Mouse (Mus musculus) ovary, postnatal 14 days (tissue): ENCODE measurements around the gene Agr2.

Experiments used
- DNase-seq: peaks from one replicate; pipeline ENCODE4 v3.0.0; 2022; ENCODE audit warnings: low spot score

Agr2 gene

DNA sequence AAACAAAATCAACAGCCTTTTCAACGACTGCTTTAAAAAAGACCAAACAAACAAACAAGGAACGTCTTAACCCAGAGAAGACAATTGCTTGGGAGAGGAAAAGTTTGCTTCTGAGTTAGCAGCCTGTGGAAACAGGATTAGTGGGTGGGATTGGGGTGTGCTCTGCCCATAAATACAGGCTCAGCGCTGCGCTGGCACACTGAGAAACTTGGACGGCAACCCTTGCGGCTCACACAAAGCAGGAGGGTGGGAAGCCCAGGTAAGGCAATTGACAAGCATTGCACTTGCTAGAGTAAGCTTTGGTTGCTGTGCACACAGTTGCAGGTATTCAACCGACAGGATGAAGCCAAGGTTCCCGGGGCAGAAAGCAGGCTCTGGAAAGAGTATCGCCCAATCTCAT, at the start of gene Agr2:
Gene Agr2 (plus strand): TSS at position 197 of the 400 bp plus-strand sequence.
- no peak for DNase-seq

DNA sequence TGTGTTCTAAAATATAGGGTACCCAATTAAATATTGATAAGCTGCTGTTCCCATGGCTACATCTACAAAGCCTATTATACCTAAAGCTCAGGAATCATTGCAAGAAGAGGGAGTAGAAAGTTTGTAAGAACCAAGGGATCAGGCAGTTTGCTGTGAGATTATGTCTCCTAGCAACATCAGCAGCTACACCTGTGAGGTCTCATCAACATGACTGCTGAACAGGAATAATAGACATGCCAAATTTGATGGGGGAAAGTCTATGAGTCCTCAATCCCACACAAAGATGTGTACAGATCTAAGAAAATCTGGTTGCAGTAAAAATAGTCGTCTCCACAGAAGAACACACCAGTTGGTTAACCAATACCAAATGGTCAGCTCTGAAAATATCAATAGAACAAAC, 41.0 kb upstream of the Agr2 start:
- no peak for DNase-seq

DNA sequence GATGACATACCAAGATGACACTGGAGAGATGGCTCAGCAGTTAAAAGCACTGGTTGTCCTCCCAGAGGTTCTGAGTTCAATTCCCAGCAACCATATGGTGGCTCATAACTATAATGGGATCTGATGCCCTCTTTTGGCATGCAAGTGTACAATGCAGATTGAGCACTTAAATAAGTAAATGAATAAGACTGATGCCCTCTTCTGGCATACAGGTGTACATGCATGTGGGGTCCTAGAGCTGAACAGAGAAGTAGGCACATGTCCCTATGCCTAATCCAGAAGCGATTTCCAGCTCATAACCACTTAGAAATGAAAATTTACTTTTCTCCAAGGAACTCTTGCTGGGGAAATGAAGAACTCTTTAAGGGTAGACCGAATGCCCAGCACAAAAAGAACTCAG, 35.5 kb upstream of the Agr2 start:
- no peak for DNase-seq

DNA sequence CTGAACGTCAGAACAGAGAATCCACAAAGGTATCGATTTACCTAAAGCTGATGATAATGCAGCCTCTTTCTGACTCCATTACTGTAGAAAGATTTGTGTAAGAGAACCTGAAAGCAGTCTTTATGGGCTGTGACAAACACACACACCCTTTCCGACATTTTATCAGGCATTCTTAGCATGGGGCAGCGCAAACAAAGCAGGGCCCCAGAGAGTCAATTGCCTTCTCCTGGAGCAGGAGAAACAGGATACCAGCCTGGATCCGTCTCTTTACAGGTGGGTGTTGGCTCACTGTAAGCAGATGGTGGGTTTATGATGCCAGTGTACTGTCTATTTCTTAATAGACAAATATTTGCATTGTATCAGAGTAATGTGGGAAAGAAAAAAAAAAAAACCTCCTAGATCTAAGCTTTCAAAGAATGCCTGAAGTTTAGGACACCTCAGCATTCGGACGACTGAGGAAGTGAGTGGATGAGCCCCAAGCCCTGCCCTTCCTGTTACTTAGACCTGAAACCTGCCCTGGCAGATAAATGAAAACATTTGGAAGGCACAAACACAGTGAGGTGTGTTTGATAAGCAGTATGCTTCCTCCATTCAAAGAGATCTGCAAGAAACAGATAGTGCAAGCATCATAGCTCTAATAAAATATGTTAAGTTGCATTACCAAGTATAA, 26.5 kb upstream of the Agr2 start:
- DNase-seq, result no peak

DNA sequence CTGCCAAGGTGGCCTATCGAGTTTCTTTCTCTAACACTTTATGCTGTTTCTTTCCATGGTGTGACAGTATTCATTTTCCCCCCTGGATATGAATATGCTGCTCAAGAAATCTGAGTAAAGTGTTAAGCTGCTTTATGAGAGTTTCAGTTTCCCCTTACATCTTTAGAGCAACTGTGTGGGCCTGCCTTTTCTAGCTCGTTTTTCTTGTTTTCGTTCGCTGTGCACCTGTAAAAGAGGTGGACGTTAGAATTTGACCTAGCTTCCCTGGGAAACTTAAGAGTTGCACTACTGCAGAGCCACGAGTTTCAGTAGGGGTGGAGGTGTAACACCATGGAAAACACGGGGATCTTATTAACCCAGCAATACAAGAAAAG, 26.0 kb upstream of the Agr2 start:
- no peak for DNase-seq

DNA sequence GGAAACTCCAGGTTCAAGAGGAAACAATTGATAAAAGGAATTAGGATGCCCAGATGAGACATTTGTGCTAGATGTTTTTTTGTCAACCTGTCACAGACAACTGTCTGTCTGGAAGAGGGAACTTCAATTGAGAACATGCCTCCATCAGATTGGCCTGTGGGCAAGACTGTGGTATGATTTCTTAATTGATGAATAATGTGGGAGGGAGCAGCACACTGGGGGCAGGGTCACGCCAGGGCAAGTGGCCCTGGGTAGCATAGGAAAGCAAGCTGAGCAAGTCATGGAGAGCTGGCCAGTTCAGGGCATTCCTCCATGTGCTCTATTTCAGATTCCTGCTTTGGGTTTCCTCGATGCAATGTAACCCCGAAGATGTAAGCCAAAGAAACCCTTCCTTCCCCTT, 16.8 kb upstream of the Agr2 start:
- DNase-seq, result no peak

DNA sequence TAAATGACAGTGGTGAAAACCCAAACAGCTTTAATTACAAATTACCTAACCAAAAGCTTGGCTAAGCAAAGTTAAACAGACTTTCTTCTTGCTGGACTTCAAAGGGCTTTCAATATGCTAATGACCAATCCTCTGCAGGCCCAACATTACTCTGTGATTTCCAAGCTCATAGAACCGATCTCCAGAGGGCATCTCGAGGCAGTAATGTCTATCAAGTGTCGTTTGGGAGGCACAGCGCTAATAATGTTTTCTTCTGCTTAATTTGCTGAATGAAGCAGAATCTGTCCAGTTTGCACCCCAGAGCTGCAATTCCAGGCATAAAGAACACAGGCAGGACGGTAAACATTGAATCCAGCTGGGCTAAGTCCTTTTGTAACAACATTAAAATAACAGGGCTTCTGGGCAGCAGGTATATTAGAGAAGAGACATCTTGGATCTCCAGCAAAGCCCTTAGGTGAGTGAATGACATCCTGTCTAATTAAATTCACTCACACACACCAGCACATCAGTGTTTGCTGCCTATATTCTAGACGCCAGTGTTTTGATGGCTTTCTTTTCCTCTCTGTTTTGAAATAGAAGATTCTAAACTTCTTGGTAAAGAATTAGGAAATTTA, 15.0 kb upstream of the Agr2 start:
- no peak for DNase-seq

DNA sequence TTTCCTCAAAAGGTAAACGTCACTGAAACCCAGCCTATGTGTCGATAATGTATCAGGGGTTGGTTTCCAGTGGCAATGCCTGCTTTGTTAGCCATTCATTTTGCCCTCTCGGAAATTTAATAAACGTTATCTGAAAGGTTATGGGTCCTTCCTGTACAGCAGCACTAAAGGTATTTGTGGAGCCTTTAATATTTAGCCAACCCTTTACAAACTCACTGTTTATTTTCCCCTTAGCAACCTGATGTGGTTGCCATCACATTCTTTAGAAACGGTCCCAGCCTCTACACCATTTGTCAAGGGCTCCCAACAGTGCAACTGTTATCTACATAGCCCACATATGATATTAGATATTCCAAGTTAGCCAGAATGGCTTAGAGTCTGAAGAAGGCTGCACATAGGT, 13.1 kb upstream of the Agr2 start:
- DNase-seq, result no peak

DNA sequence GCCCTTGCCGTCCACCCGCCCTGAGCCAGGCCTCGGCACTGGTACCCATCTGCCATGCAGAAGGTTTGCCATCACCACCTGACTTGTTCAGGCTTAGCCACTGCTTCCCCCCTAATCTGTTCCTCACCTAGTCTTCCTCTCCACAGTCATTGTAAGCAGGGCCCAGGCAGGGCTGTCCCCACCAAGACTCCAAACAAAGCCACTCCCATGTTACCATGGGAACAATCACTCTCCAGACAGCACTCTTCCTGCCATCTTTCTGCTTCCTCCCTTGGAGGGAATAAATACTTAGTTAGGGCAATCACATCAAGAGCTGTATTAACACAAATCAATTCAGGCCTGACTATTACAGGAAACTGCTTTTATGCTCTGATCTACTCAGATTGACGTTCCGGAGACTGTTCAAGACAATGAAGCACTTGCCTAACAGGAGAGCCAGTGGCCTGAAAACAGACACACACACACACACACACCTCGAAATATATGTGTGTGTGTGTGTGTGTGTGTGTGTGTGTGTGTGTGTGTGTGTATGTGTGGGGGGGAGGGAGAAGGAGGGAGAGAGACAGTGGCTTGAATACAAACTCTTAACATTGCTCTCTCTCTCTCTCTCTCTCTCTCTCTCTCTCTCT, 10.9 kb upstream of the Agr2 start:
- no peak for DNase-seq

DNA sequence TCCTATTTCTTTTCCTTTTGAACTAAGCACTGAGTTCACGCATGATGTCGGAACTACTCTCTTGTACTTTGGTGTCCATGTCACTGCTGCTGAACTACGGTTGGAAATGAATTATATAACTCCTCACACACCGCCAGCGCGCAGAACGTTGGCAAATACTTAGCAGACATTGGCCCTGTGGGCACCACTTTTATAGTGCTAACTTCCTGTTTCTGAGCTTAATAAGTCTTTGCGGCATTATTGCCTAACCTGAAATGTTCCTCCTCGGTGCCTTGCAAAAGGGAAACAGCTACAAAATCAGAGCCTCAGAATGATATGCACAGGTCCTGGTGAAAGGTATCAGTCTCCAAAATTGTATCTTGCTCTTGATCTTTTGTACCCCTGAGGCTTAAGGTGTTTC, 9.2 kb upstream of the Agr2 start:
- no peak for DNase-seq

DNA sequence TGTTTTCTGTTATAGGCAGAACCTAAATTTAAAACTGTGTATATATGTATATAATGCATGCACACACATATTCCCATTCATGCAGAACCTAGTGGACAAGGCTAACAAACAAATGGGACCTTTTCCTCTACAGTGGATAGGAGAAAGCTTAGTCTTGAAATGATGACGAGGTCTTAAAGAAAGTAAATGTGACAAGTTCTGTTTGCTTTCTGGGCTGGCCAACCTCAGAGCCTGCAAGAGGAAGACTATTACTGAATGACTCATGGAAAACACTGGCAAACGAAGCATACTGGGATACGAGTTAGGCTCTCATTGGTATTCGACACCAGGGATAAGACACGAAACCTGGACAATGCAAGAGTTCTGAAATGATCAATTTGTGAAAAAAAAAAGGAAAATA, 8.0 kb upstream of the Agr2 start:
- no peak for DNase-seq

DNA sequence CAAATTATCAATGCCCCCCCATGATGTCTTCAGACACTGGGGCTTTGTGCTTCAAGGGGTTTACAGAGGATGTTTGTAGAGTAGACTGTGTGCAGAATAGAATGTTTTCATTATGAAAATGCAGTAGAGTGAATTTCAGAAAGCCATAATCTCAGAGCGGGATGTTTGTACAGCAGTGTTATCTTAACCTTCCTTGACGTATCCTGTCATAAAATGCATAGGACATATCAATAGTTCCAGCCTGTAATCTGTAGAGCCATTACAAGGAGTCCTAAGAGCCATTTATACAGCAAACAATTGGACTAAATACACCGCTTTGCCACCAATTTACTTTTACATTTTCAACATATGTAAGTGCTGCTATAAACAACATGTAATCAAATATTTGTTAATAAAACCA, 876 bp downstream of the Agr2 start:
- no peak for DNase-seq

DNA sequence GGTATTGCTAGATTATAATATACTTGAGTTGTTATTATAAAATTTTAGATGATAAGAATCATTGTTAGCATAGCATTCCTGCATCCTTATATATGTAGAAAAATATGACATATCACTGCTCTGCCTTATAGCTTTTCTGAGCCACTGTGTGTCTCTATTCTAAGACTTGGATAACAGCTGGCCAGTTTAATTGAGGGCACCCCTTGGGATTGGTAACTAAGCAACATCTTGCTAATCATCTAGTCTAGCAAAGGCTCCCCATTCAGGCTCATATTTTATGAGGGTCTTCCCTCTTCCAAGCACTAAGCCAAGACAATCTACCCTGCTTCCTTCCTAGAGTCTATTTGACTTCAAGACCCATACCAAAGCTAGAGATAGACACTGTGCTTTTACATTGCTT, 1.4 kb downstream of the Agr2 start:
- DNase-seq, result no peak

DNA sequence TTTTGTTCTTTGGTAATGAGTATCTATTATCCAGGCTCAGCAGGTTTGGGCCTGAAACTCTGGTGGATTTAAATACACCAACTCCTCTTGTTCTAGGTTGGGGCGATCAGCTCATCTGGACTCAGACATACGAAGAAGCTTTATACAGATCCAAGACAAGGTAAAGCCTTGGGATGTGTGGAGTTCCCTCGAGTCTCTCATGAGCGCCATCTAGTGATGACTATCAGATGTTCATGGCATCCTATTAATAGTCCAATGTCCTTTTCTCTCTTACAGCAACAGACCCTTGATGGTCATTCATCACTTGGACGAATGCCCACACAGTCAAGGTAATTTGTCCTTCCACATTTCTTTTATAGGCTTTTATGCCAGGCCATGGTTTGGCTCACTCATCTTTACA, 3.1 kb downstream of the Agr2 start:
- no peak for DNase-seq

DNA sequence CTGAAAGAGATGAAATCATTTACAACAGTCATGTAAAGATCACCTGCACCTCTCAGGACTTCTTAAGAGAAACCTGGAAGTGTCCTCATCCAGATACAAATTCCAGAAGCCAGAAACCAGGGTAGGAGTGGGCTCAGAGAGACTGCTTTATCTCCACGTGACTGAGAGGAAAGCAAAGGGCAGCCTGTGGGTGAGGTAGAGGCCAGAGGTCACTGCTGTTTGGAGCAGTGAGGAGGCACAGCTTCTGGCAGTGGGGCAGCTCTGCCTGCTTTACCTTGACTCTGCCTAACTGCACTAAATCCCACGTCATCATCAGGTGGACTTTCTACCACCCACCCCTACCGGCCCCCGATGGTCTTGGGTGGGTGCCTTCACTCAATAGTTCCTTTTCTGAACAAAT, 12.0 kb downstream of the Agr2 start:
- DNase-seq, result no peak

DNA sequence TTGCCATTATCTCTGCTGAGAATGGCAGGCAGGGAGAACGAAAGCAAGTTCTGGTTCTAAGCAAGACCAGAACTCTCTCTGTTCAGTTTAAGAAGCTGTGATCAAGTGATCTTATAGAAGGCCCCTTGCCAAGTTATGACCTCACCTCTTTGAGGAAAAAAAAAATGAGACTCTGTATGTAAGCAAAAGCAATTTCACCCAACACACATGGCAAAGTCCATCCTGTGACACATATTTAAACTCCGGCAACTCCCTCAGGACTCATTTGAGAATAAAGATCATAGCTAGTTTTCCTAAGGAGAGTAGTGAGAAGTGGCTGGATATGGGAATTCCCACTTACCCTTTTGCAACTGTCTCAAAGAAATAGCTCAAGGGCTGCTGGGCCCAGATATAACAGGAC, 14.9 kb downstream of the Agr2 start:
- no peak for DNase-seq

DNA sequence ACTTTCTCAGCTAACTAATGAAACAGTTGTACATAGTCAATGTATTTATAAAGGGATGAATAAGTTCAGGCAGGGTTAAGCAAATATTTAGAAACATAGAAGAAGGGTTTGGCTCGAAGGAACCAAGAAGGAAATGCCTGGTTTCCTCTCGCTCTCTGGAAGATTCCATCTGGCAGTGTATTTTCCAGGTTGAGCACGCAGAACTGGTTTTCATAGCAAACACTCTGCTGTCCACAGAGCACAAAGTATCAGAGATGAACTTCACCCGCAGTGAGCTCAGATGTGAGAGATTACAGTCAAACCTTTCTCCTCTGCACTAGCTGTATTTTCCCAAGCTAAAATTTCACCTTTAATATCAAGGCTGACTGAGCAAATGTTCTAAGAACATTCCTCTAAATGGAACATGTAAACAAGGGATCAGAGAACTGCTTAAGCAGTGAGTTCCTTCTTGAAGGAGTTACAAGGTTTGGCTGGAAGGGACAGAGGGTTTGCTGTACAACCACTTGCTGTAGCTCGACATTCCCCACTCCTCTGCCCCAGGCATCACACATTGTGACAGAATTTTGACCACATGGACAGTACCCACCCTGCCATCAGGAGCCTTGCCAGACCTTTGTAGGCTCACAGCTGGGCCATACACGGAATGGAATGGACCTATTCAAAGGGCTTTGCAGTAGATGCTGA, 15.8 kb downstream of the Agr2 start:
- no peak for DNase-seq

DNA sequence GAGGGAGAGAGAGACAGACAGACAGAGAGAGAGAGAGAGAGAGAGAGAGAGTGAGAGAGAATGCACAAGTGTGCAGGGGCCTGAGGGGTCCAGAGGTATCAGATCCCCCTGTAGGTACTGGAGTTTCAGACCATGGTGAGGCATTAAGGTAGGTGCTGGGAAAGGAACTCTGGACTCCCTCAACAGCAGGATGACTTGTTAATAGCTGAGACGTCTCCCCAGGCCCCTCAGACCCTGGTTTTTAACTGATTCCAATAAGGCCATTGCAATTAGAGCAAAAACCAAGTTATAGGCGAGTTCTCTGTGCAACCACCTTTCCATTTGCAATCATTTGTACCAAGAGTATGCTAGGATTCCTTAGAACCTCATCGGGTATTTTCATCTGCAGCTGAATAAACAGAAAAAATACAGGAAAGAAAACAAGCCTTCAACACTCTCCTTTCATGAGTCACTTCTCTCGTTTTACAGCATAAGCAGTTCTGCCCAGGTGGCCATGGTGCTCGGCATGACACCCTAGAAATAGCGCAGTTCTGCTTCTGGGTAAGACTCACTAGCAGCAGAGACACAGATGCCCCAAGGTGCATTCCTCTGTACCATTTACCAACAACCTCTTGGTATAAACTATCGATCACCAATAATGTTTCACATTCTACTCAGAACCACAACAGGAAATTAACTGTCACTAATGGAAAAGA, 20.7 kb downstream of the Agr2 start:
- DNase-seq, result no peak

DNA sequence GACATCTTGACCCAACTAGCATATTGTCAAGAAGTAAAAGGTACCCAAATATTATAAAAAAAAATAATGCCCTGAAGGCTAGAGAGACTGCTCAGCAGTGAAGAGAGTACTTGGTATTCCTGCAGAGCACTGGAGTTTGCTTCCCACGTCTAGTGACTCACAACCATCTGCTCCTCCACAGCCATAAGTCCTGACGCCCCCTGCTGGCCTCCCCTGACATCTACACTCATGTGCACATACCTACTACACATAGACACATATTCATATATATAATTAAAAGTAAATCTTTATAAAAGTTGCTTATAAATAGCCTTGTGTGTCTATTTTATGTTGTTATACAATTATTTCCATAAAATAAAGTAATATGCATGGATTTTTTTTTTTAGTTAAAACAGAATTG, 25.1 kb downstream of the Agr2 start:
- DNase-seq, result no peak

DNA sequence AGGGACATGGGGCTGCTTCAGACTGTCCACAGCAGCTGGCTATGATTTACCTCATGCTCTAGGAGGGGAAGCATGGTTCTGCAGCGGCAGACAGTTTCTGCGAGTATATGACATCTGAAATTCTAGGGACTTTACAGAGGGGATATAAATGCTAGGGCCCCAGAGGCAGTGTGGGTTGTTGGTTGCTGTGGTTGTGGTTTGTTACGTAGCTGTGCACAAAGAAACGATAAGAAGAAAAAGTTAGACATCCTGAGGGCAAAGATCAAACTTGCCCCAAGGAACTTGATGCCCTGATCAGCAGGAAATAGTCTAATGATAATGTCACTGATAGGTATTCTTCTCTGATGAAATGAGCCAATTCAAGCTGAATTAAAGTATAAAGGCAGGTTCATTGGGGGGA, 26.9 kb downstream of the Agr2 start:
- no peak for DNase-seq

DNA sequence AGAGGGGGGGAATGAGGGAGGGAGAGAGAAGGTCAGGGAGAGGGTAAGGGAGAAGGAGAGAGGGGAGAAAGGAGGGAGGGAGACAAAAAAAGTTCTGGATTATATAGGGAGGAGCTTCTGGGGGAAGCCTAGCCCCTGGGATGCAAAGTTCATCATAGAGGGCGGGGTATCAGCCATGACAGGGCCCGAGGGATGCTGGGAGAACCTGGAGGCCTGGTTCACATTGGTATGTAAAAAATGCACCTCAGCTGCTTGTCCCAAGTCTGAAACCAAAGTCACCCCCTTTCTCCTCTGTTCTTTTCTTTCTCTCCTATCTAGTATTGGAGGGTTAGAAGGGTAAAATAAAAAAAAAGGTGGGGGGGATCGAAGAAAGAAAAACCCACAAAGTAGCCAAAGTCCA, 27.4 kb downstream of the Agr2 start:
- DNase-seq, result no peak

DNA sequence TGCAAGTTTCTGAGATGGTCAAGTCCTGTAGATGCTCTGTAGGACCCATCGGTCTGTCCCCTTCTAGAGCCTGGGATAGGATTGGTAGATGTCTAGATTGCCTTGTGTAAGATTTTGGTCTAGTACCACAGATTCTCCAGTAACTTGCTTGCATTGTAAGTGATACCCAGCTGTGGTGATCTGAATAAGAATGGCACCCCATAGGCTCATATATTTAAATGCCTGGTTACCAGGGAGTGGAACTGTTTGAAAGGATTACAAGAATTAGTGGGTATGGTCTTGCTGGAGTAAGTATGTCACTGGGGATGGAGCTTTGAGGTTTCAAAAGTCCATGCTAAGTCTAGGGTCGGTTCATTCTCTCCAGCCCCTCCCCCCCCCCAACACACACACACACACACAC, 28.0 kb downstream of the Agr2 start:
- DNase-seq, result no peak

DNA sequence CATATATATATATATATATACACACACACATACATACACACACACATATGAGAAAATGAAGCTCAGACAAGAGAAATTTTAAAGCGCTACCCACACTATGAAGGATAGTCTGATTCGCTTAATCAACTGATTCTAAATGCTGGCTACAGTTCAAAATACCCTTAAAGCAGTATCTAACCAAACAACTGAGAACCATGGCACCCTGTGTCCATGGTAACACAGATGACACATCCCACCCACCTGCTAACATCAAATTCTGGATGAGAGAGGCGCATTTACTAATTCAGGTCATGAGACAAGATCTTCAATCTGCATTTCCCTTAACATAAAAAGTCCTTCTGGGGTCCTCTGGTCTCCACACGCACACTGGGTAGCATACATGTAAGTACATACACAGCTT, 33.4 kb downstream of the Agr2 start:
- DNase-seq, result no peak
